6 mouse cellular contexts compared by ENCODE assay signal in genomic region chr12:115242661-115243060, GRCm38 (mm10).
DNase-seq lines count a peak whose midpoint lies in the region; ATAC-seq lines count a peak whose summit lies in the region.

No protein-coding gene starts in this region.

- peak; percentile 72 for DNase-seq in 416B (ENCODE audit: low read depth)
- DNase-seq in T-cell, adult 2 months (ENCODE audit: low spot score), result peak; percentile 52
- peak; percentile 9 for DNase-seq in adrenal gland, adult 8-10 months
- DNase-seq in spleen, postnatal 36 days (ENCODE audit: low spot score in 2 of 2), result peak; percentile 2 to 7
- peak; percentile 18 for DNase-seq in thymus, postnatal 25 days

- peak; percentile 40 for ATAC-seq in megakaryocyte, adult 5-6 weeks (ENCODE audit: poor library complexity, severe bottlenecking)

Comparison
In these comparisons a context has a peak if more than half of its experiments do, and no peak if none do; other contexts are left out.
1. Peak in every context shown above with its lines: DNase-seq and ATAC-seq.
2. DNase-seq: peak in every context shown above with its lines; median percentile 72 in 416B; 52 in T-cell, adult 2 months; 18 in thymus, postnatal 25 days; 9 in adrenal gland, adult 8-10 months; 4 in spleen, postnatal 36 days.